Mouse (Mus musculus) mesoderm, embryonic 11.5 days (tissue): ENCODE data around the gene Tmem82.

Source experiments
- DNase-seq: peaks from one replicate; pipeline ENCODE4 v3.0.0-alpha.2; 2012; ENCODE audit warnings: low read depth, low spot score

Tmem82 gene

DNA sequence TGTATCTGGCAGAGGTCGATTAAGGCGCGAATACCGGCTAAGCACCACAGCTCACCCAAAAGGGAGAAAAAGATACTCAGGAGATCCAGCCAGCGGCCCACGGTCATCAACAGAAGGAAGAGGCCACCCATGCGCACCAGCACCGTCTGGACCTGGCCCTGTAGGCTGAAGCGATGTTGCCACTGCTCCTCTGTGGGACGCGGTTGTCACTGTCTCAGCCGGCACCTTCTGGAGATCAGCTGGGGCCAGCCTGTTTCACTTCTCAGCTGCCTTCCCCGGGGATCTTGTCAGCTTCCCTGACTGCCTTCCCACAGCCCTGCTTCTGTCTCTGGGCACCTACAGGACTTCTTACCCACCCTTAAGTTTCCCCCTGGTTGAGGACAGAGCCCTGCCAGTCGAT is 3.5 kb downstream of the Tmem82 start:
- no peak for DNase-seq

GRCm38 (mm10) chr4:141609538-141609937 is 8.9 kb downstream of the Tmem82 start:
- DNase-seq: no peak

GRCm38 (mm10) chr4:141605861-141606260 is 12.6 kb downstream of the Tmem82 start, which contains the start of gene Fblim1:
Fblim1 (minus strand) TSS chr4:141606096.
- DNase-seq: no peak

DNA sequence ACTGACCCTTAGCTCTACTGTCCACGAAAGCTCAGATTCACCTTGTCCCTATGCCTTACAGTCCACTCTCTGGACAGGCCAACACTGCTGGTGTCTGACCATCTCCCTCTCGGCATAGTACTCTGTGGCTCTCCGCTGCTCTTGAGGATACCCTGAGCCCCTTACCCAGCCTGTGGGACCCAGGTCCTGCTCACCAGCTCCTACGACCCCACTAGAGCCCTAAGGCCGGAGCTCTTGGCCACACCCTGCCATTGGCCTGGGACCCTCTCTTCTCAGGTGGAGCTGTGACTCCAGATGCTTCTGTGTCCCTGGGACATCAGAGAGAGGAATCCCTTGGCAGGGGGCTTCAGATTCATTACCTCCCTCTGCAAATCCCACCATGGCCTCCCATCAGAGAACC is 13.0 kb downstream of the Tmem82 start:
- DNase-seq: no peak

DNA sequence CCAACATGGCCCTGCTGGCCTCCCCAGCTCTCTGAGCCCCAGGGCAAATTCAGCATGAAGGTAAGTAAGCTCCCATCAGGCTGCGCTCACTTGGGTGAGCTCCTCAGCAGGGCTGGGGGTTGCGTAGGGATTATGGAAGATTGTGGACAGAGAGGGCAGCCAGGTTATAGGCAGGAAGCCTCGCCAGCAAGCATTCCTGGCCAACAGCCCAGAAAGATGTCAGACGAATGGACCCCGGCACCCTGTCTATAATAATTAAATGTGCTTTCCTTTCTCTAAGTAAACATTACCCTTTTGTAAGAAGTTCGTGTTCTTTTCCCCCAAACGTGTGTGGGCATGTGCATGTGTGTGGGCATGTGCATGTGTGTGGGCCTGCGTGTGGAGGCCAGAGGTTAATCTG is 13.9 kb downstream of the Tmem82 start:
- no peak for DNase-seq

GRCm38 (mm10) chr4:141603921-141604320 is 14.5 kb downstream of the Tmem82 start:
- DNase-seq: no peak

DNA sequence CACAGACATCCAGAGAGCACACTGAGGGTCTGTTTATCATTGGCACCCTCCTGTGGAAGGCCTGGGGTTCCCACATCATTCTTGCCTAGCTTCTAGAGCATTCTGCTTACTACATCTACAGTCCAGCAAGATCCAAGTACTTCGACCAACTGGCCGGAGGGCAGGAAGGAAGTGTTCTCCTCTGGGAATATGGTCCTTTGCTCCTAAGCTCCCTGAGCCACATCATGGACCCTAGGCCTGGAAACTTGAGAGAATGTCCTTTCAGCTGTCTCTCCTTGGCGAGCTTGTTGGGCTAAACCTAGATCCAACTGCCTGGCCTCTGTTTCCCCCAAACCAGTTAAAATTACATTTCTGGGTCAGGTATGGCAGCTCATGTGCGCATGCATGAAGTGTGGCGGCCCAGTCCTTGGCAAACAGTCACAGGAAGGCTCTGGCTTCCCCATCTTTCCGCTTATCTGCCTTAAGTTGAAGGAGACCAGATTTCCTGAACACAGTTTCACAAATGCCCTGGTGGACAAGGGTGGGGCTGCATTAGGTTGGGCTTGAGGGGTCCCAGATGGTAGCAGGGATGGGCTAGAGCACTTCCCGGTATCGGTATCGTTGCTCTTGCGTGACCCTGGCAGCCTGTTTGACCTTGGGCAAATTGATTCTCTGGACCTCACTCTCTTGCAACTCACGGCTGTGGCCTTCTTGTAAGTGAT is 15.8 kb downstream of the Tmem82 start:
- no peak for DNase-seq

GRCm38 (mm10) chr4:141601148-141601862 is 17.1 kb downstream of the Tmem82 start:
- no peak for DNase-seq

- DNase-seq: no peak
These were observed 18.1 kb downstream of the Tmem82 start for GRCm38 (mm10) chr4:141600364-141600763.

- peak; percentile 52 for DNase-seq
These were observed 18.9 kb downstream of the Tmem82 start for GRCm38 (mm10) chr4:141599251-141600141.

GRCm38 (mm10) chr4:141598894-141599250 is 19.6 kb downstream of the Tmem82 start:
- no peak for DNase-seq

- peak; percentile 63 for DNase-seq
These were observed 20.1 kb downstream of the Tmem82 start for GRCm38 (mm10) chr4:141598199-141598893.

GRCm38 (mm10) chr4:141596700-141597328 is 21.6 kb downstream of the Tmem82 start:
- DNase-seq: no peak

GRCm38 (mm10) chr4:141595605-141596268 is 22.7 kb downstream of the Tmem82 start:
- DNase-seq: no peak

DNA sequence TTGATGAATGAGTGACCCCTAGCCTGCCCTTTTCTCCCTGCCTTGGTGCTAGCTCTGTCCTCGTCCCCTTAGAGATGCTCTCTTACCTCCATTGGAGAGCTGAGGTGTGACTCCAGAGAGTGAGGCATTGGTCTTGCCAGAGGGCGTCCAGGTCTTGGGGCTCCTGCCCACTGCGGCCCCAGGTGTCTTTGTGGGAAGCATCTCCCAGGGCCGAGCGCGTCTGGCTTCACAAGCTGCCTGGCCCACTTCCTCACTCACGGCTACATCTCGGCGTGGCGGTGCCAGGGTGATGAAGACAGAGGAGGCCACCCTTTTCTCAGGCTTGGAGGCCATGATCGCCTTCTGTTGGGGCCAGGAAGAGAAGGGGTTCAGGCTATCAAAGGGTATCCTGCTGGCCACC is 23.3 kb downstream of the Tmem82 start:
- no peak for DNase-seq

DNA sequence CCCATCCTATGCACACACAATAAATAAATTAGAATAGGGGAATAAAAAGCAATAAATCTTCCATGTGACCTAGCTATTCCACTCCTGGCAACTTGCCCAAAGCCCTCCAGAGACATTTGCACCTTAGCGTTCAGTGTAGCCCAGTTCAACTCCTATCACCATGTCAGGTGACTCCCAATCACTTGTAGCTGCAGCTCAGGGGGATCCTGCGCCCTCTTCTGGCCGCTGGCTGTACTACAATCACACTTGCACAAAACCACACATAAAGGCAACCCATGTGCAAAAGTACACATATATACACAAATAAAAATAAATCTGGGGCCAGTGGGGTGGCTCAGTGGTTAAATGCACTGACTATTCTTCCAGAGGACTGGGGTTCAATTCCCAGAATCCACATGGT is 26.9 kb downstream of the Tmem82 start:
- DNase-seq: peak; percentile 47

GRCm38 (mm10) chr4:141583919-141584318 is 34.5 kb downstream of the Tmem82 start:
- DNase-seq: no peak

GRCm38 (mm10) chr4:141581051-141581450 is 37.4 kb downstream of the Tmem82 start:
- DNase-seq: no peak

DNA sequence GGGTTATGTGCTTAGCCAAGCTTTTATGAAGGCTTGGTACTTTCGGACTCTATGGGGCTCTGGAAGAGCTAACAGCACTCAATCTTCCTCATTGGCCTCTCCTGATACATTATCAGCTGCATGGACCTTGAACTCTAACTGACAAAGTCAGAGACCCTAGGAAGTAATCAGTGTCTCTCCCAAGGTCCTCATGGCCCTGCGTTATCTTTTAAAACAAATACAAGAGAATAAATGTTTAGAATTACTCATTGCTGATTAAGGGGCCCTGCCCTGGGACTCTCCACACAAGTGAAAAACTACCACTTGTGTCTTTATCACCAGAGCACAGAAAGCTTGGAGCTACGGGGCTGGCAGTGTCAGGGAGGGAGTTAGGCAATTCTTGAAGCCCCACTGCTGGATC is 39.6 kb downstream of the Tmem82 start:
- no peak for DNase-seq

DNA sequence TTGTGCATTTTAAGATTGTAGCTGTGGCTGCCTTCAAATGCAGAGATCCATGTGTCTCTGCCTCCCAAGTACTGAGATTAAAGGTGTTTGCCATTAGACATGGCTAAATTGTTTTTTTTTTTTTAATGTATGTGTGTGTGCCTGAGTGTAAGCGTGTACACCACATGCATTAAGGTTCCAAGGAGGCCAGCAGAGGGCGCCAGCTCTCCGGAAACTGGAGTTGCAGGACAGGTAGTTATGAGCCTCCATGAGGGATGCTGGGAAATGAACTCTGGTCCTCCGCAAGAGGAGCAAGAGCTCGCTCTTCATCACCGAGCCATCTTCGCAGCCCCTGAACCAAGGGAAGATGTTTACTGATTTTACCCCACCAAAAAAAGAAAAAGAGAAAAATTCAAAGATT is 41.6 kb downstream of the Tmem82 start:
- DNase-seq: no peak

DNA sequence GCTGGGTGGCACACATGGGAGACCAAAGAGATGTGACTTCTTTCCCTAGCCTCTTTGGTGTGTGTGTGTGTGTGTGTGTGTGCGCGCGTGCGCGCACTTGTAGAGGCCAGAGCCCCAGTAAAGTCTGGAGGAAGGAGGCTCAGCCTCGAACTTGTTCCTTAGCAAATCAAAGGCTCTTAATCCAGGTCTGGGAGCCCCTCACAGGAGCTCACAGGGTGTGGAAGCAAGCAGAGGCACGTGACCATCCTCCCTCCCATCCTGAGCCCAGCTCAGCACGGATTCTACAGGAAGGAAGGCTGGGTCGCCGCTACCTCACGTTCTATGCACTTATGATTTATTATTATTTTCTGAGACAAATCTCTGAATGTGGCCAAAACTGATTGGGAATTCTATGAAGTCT is 42.0 kb downstream of the Tmem82 start:
- no peak for DNase-seq
